Mouse (Mus musculus) MEL (cell line): ENCODE results near the gene Gm20388. TPM values are rescaled to one million over a fixed set of nuclear protein-coding genes. Genes with fewer than 3 reads are reported as not detected.

Experiments
- DNase-seq: peaks from one replicate; pipeline ENCODE4 v3.0.0; 2011; ENCODE audit warnings: low read depth, low spot score
- H3K27ac ChIP-seq: 2 replicates; pipeline ENCODE4 v1.5.1; 2012; ENCODE audit warnings: low read depth, mild to moderate bottlenecking, control low read depth, low read length, moderate library complexity; ENCODE audit not compliant: control insufficient read depth
- H3K27me3 ChIP-seq, 2 experiments: fragments of 150-350 bp in 1 of 2; sonication (generic) in 1 of 2; 2 replicates each; pipeline ENCODE4 v1.6.1; 2012; ENCODE audit warnings: low read length in 2 of 2, mild to moderate bottlenecking in 2 of 2, improper control_type of control experiment in 1 of 2, moderate library complexity in 1 of 2; ENCODE audit not compliant: insufficient read depth in 2 of 2, control insufficient read depth in 1 of 2
- H3K36me3 ChIP-seq, 2 experiments: 2 replicates each; pipeline ENCODE4 v1.6.1; 2012 to 2014; ENCODE audit warnings: low read length in 2 of 2, improper control_type of control experiment in 1 of 2, inconsistent platforms in 1 of 2, mild to moderate bottlenecking in 1 of 2; ENCODE audit not compliant: insufficient read depth in 2 of 2, control insufficient read depth in 1 of 2
- H3K4me1 ChIP-seq, 2 experiments: fragments of 150-350 bp in 1 of 2; sonication (generic) in 1 of 2; 2 replicates each; pipeline ENCODE4 v1.6.1; 2012; ENCODE audit warnings: low read length in 2 of 2, improper control_type of control experiment in 1 of 2, mild to moderate bottlenecking in 1 of 2; ENCODE audit not compliant: insufficient read depth in 2 of 2, control insufficient read depth in 1 of 2
- H3K4me3 ChIP-seq, 2 experiments: fragments of 150-350 bp in 1 of 2; sonication (generic) in 1 of 2; 2 replicates each; pipeline ENCODE4 v1.5.1; 2012; ENCODE audit warnings: low read depth in 2 of 2, low read length in 2 of 2, mild to moderate bottlenecking in 2 of 2, moderate library complexity in 2 of 2, control low read depth in 1 of 2, improper control_type of control experiment in 1 of 2; ENCODE audit not compliant: control insufficient read depth in 1 of 2, insufficient read depth in 1 of 2
- H3K79me2 ChIP-seq: 2 replicates; pipeline ENCODE4 v1.6.1; 2012; ENCODE audit warnings: mild to moderate bottlenecking, low read length, moderate library complexity; ENCODE audit not compliant: control insufficient read depth, poor library complexity, insufficient read depth
- H3K9ac ChIP-seq: 2 replicates; pipeline ENCODE4 v1.6.1; 2012; ENCODE audit warnings: low read depth, mild to moderate bottlenecking, control low read depth, low read length, moderate library complexity; ENCODE audit not compliant: control insufficient read depth, poor library complexity, severe bottlenecking
- H3K9me3 ChIP-seq: fragments of 150-350 bp; sonication (generic); replicated peaks from 2 replicates; pipeline ENCODE4 v1.6.1; 2012; ENCODE audit warnings: mild to moderate bottlenecking, low read length, improper control_type of control experiment, moderate library complexity; ENCODE audit not compliant: insufficient read depth
- EP300 ChIP-seq, 2 experiments: IDR thresholded peaks; 2 replicates each; pipeline ENCODE4 v1.6.1; 2011; ENCODE audit warnings: improper control_type of control experiment in 2 of 2, low read length in 2 of 2, low read depth in 1 of 2, mild to moderate bottlenecking in 1 of 2
- KAT2A ChIP-seq: conservative IDR thresholded peaks from 2 replicates; pipeline ENCODE4 v1.6.1; 2012; ENCODE audit warnings: low read depth, low read length, improper control_type of control experiment, inconsistent platforms
- MEF2A ChIP-seq: IDR thresholded peaks from 2 replicates; pipeline ENCODE4 v1.6.1; 2014; ENCODE audit warnings: low read depth, mild to moderate bottlenecking, inconsistent platforms, low read length, improper control_type of control experiment; ENCODE audit not compliant: poor library complexity, insufficient replicate concordance, severe bottlenecking; ENCODE audit errors: extremely low read depth
- MYB ChIP-seq: IDR thresholded peaks from 2 replicates; pipeline ENCODE4 v1.6.1; 2011; ENCODE audit warnings: mild to moderate bottlenecking, low read depth, low read length, improper control_type of control experiment
- NELFE ChIP-seq: IDR thresholded peaks from 2 replicates; pipeline ENCODE4 v1.6.1; 2011; ENCODE audit warnings: low read depth, low read length, improper control_type of control experiment
- POLR2A ChIP-seq, 2 experiments: IDR thresholded peaks; 2 replicates each; pipeline ENCODE4 v1.6.1; 2011 to 2012; ENCODE audit warnings: low read length in 2 of 2, mild to moderate bottlenecking in 2 of 2, control low read depth in 1 of 2, improper control_type of control experiment in 1 of 2, low read depth in 1 of 2, moderate library complexity in 1 of 2; ENCODE audit not compliant: control insufficient read depth in 1 of 2, insufficient read depth in 1 of 2, poor library complexity in 1 of 2
- POLR2AphosphoS2 ChIP-seq: IDR thresholded peaks from 2 replicates; pipeline ENCODE4 v1.6.1; 2011; ENCODE audit warnings: low read length, improper control_type of control experiment
- RAD21 ChIP-seq: IDR thresholded peaks from 2 replicates; pipeline ENCODE4 v1.6.1; 2011; ENCODE audit warnings: mild to moderate bottlenecking, low read depth, low read length, improper control_type of control experiment
- SIN3A ChIP-seq: IDR thresholded peaks from 2 replicates; pipeline ENCODE4 v1.6.1; 2012; ENCODE audit warnings: low read length, improper control_type of control experiment, inconsistent platforms
- TAL1 ChIP-seq: IDR thresholded peaks from 2 replicates; pipeline ENCODE4 v1.6.1; 2012; ENCODE audit warnings: mild to moderate bottlenecking, inconsistent platforms, low read length, moderate library complexity, mixed read lengths
- UBTF ChIP-seq: IDR thresholded peaks from 2 replicates; pipeline ENCODE4 v1.6.1; 2012; ENCODE audit warnings: low read depth, mild to moderate bottlenecking, inconsistent platforms, low read length, improper control_type of control experiment, moderate library complexity, borderline replicate concordance; ENCODE audit not compliant: insufficient read depth
- ZKSCAN1 ChIP-seq: IDR thresholded peaks from 2 replicates; pipeline ENCODE4 v1.6.1; 2012; ENCODE audit warnings: low read depth, mild to moderate bottlenecking, inconsistent platforms, low read length, improper control_type of control experiment, moderate library complexity
- ZMIZ1 ChIP-seq: IDR thresholded peaks from 2 replicates; pipeline ENCODE4 v1.6.1; 2012; ENCODE audit warnings: low read depth, mild to moderate bottlenecking, inconsistent platforms, low read length, improper control_type of control experiment, moderate library complexity
- ZNF384 ChIP-seq: IDR thresholded peaks from 2 replicates; pipeline ENCODE4 v1.6.1; 2012; ENCODE audit warnings: low read depth, mild to moderate bottlenecking, inconsistent platforms, low read length, improper control_type of control experiment
- polyA plus RNA-seq, 2 experiments: library from polyadenylated mRNA; stranded (reverse) in 1 of 2; unstranded in 1 of 2; fragments of >175 nt in 1 of 2; fragments of >200 nt in 1 of 2; gene quantifications; 2 replicates each; pipeline versions ENCODE4 v1.2.1 to v1.2.4; 2012; ENCODE audit warnings: low replicate concordance in 2 of 2, low read depth in 1 of 2; ENCODE audit not compliant: insufficient read length in 2 of 2, insufficient read depth in 1 of 2, missing spikeins in 1 of 2
- total RNA-seq: library from RNA; depleted of rRNA; stranded (reverse); fragments of 300-350 nt; gene quantifications from 2 replicates; pipeline ENCODE4 v1.2.3, GENCODE M21; 2012

Gm20388 gene
- total and polyA plus RNA-seq, 3 experiments, result 11.1 to 17.8 TPM; not detected in 1

- no peak overlapping the region for H3K4me3 ChIP-seq
- no peak for DNase-seq
- H3K27me3 ChIP-seq, result no peaks in the 10 kb centered on the region
- H3K27ac ChIP-seq, result no peak overlapping the region
- no peak overlapping the region for H3K9ac ChIP-seq
- no peak for TF ChIP-seq ZKSCAN1
- no peak for TF ChIP-seq MYB
- no peak for TF ChIP-seq MEF2A
- TF ChIP-seq TAL1, result no peak
- H3K9me3 ChIP-seq, result no peaks in the 10 kb centered on the region
- H3K79me2 ChIP-seq, result peaks cover 86% of the 10 kb centered on the region
- H3K4me1 ChIP-seq, result peaks cover 3 to 7% of the 10 kb centered on the region in 2 experiments; a peak in 2 of 4 replicates
- H3K36me3 ChIP-seq, result peaks cover 12 to 25% of the 10 kb centered on the region in 2 experiments
Measured at GRCm38 (mm10) chr8:123017143-123017542, 3106.5 kb downstream of the Gm20388 start.

DNA sequence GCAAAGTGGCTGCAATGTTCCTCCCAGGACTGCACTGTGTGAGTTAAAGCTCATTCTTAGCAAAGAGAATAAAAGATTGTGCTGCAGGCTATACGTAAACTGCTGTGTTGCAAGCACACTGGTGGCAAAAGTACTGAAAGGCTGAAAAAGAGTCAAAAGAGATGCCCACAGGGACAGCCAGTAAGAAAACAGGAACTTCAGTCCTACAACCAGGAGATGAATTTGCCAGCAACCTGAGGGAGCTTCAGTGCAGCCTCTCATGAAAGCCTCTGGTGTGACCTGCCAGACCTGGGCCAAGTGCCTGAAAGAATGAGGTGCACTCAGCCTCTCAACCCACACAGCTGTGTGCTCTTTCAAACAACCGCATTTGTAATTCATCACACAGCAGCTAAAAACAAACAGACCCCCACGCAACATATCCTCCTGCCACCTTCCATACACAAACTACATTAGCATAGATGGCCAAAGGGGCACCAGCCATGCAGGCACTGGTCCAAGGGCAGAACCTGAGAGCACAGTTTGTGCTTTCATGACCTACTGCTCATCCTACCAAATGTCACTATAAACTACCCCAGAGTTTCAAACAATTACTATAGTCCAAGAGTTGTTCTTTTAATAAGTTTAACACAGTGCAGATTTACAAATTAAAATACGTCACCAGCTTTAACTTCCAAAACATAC, 3108.0 kb downstream of the Gm20388 start:
- Histone ChIP-seq H3K4me3 (no peak overlapping the region), H3K27me3 (no peaks in the 10 kb centered on the region), H3K9ac (no peak overlapping the region), H3K27ac (no peak overlapping the region), H3K4me1 (peaks cover 3 to 7% of the 10 kb centered on the region in 2 experiments; a peak in 2 of 4 replicates), H3K79me2 (peaks cover 90% of the 10 kb centered on the region), H3K9me3 (no peaks in the 10 kb centered on the region), H3K36me3 (peaks cover 14 to 26% of the 10 kb centered on the region in 2 experiments)
- TF ChIP-seq ZNF384 (no peak), KAT2A (no peak), MEF2A (no peak)
- no peak for DNase-seq

DNA sequence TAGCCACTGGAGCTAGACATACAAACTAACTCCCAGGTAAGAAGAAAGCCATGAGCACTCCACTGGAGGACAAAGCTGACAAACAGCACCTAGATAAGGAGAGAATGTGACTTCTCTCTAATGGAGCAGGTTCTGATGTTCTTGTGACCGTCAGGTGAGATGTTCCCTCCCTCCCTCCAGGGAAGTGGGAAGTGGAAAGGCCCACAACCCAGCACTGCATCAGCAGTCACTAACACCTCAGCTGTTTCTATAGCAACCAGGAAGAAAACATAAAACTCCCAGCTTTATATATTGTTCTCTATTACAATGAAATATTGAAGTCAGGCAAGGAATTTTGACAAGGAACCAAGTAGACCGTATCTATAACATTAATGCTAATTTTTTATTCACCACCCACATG, 3109.4 kb downstream of the Gm20388 start:
- Histone ChIP-seq H3K4me3 (no peak overlapping the region), H3K27me3 (no peaks in the 10 kb centered on the region), H3K79me2 (peaks cover 85% of the 10 kb centered on the region), H3K4me1 (peaks cover 3 to 7% of the 10 kb centered on the region in 2 experiments; a peak in 2 of 4 replicates), H3K9me3 (no peaks in the 10 kb centered on the region), H3K9ac (no peak overlapping the region), H3K27ac (no peak overlapping the region), H3K36me3 (peaks cover 10 to 30% of the 10 kb centered on the region in 2 experiments)
- no peak for DNase-seq
- TF ChIP-seq SIN3A, result no peak
- TF ChIP-seq ZNF384, result no peak
- no peak for TF ChIP-seq POLR2A (IDR thresholded peaks at IDR 0.05; ENCODE audit: control insufficient read depth in 1 of 2, insufficient read depth in 1 of 2, low read depth in 1 of 2, low read length in 2 of 2, poor library complexity in 1 of 2)
- TF ChIP-seq POLR2AphosphoS2, result no peak
- no peak for TF ChIP-seq EP300 (IDR thresholded peaks at IDR 0.05; ENCODE audit: low read depth in 1 of 2, low read length in 2 of 2)
- no peak for TF ChIP-seq ZMIZ1
- no peak for TF ChIP-seq RAD21
- TF ChIP-seq NELFE, result no peak
- no peak for TF ChIP-seq UBTF
